Mouse (Mus musculus): ENCODE measurements around the gene Pum1. TPM values are rescaled to one million over a fixed set of nuclear protein-coding genes. Genes with fewer than 3 reads are reported as not detected.
"Not testable (repeated sequence)": the region's sequence is repeated elsewhere in the genome, so short reads cannot be mapped to it uniquely, and the experiment has no call there.

Pum1 gene
- total RNA-seq, 1 experiment from 2014 or later, result 84.8 TPM

DNA sequence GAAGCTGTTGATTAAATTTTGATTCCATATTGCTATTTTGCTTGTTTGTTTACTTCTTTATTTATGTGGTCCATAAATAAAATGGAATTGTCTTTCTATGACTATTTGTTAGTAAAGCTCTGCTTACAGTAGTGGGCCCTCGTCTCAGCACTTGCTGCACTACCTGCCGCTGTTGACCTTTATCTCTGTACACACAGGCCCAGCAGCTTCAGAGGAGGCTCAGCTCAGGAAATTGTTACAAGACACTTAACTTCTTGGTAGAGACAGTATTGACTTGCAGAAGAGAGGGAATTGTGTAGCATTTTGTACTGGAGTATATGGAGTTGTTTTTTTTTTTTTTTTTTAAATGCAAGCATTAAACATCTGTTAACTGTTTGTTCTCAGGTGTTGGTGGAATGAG, 5.4 kb downstream of the Pum1 start:
- DNase-seq, result no peak

- DNase-seq, result no peak
These were observed 5.9 kb downstream of the Pum1 start for GRCm38 (mm10) chr4:130668991-130669390.

DNA sequence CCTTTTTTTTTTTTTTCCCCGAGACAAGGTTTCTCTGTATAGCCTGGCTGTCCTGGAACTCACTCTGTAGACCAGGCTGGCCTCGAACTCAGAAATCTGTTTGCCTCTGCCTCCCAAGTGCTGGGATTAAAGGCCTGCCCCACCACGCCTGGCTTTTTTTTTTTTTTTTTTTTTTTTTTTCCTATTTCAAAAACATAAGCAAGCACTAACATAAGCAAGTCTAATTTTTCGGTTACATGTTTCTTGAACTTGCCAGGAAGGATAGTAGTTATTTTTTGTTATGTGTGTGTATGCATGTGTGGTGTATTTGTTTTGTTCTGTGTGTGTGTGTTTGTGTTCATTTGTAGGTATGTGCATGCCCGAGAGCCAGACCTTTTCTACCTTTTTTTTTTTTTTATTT, 6.9 kb downstream of the Pum1 start:
- DNase-seq, result not testable (repeated sequence)

- no peak for DNase-seq
These were observed 8.1 kb downstream of the Pum1 start for GRCm38 (mm10) chr4:130671079-130671845.

DNA sequence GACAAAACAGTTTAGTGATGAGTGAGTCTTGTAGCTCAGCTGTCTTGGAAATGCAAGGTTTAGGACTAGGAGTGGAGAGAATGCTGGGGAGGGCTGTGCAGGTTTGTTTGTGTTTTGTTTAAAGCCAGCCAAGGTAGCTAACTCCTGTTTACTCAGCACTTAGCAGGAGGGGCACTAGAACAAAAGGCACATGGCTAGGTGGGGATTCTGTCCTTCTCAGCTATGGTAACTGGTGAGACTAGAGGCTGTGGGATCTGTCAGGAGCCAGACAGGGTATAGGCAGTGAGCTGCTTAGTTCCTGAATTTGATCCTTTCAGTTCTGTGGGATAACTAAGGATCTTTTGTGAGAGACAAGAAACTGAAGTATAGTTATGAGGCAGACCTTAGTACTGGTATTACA, 9.0 kb downstream of the Pum1 start:
- DNase-seq, result no peak

DNA sequence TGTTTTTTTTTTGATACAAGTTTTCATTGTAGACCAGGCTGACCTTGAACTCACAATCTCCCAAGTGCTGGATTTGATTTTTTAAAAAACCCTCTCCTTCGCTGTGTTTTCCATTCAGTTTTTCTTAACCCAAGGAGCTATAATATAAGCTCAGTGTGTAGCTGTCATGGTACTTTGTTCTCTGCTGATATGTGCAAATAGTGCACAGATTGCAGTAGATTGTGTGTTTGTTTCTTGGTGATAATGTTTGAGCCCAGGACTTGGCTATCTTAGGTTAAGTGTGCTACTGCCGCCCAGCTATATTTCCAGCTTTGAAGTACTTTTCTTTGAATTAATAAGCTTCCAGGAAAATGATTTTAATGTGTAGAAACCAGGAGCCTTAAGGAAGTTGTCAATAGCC, 13.6 kb downstream of the Pum1 start:
- DNase-seq, result no peak

GRCm38 (mm10) chr4:130678149-130678548, 15.0 kb downstream of the Pum1 start:
- DNase-seq, result no peak

GRCm38 (mm10) chr4:130680676-130681075, 17.6 kb downstream of the Pum1 start:
- DNase-seq, result no peak

DNA sequence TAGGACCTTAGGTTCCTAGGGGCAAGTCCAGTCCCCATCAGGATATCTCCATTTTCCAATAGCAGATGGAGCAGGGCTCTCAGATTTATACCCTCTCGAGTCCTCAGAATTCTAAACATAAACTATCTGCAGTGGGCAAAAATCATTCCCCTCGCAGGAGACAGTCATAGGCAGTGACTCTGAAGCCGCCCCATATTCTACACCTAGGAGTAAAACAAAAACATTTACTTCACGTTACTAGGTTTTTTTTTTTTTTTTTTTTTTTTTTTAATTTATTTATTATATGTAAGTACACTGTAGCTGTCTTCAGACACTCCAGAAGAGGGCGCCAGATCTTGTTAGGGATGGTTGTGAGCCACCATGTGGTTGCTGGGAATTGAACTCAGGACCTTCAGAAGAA, 19.9 kb downstream of the Pum1 start:
- DNase-seq, result not testable (repeated sequence)

DNA sequence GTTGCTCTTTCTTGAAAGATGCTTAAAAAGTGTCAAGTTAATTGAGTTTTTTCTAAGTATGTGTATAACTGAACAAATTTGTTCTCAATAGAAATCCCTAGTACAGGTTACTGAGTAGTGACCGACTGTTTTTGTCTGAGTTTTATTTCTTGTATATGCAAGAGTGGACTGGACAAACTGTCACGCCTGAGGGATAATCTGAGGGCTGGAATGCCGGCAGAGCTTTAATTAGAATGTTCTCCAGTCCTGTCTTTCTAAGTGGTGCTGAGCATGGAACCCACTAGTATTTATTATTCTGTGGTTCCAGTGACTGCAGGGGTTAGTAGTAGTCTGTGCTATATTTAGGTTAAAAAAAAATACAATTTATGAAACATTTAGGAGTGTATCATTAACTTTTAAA, 30.8 kb downstream of the Pum1 start:
- DNase-seq, result no peak

DNA sequence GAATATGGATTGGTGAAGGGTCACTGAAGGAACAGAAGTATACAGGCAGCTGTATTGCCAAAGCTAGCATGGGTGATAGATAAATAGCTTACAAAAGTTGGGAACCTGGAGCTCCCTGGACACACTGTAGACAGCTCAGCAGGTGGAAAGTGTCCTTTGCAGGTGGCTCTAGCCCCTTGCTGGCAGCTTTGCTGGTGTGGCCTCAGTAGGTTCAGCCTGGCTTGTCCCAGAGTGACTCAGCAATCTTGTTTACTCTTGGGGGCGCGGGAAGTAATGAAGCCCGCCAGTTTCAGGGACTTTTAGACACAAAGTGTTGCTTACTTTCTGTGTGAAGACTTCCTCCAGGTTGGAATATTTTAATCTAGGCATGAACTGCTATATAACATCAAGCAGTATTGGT, 31.9 kb downstream of the Pum1 start:
- no peak for DNase-seq

DNA sequence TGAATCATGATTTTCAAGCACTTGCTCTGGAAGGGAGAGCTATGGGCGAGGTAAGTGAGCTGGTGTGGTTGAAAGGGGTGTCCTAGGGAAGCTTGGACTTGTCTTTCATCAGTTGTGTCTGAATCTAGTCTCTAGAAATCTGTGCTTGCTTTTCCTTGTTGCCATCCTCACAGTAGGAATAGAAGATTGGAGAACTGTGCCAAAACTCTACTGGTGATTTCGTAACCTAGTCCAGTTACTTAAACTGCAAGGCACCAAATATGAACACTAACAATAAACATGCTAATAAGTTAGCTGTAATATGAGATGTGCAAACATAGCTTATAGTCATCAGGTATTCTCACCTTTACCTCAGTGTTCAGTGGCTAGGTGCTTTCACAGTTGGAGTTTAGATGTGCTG, 37.9 kb downstream of the Pum1 start:
- no peak for DNase-seq

DNA sequence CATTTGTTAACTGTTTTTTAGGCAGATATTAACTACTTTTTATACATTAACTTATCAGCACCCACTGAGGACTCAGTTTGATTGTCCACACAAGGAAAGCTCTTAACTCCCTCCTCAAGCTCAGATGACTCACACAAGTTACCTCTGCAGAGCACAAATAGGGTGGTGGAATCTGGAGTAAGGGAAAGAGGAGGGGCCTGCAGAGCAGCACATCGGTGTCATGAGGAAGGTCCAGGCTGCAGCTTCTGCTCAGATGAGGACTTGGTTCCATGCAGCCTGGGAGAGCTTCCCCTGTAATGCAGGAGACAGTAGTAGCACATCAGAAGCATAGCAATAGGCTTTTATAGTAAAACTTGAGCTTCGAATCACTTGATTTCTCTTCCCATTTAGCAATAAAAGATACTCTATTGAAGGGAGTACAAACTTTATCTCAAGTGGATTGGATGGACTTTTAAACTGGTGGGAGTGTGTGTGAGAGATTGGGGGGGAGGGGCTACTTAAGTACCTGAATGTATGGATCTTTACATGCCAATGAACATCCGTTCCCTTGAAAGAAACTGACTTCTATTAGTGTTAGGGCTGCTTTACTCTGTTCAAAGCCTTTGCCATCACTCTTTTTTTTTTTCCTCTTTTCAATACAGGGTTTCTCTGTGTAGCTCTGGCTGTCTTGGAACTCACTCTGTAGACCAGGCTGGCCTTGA, 39.9 kb downstream of the Pum1 start:
- DNase-seq, result no peak

- DNase-seq, result no peak
These were observed 40.5 kb downstream of the Pum1 start for GRCm38 (mm10) chr4:130703601-130704000.

- DNase-seq, result no peak
These were observed 41.5 kb downstream of the Pum1 start for GRCm38 (mm10) chr4:130704615-130705014.

GRCm38 (mm10) chr4:130706215-130707000, 43.3 kb downstream of the Pum1 start:
- DNase-seq, result no peak

GRCm38 (mm10) chr4:130711353-130711848, 48.3 kb downstream of the Pum1 start:
- DNase-seq, result no peak

DNA sequence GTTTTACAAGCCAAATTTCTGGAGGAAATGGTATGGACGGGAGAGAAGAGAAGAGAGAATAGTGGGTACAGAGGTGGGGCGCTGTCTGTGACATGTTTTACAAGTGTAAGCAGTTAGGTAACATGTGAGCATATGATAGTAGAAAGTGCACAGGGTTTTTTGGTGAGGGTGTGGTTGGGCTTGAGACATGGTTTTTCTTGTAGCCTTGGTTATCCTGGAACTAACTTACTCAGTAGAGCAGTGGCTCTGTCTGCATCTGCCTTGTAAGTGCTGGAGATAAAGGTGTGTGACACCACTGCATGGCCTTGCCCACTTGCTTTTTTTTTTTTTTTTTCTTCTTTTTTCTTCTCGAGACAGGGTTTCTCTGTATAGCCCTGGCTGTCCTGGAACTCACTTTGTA, 49.2 kb downstream of the Pum1 start:
- no peak for DNase-seq

- DNase-seq, result no peak
These were observed 50.3 kb downstream of the Pum1 start for GRCm38 (mm10) chr4:130713430-130713829.

DNA sequence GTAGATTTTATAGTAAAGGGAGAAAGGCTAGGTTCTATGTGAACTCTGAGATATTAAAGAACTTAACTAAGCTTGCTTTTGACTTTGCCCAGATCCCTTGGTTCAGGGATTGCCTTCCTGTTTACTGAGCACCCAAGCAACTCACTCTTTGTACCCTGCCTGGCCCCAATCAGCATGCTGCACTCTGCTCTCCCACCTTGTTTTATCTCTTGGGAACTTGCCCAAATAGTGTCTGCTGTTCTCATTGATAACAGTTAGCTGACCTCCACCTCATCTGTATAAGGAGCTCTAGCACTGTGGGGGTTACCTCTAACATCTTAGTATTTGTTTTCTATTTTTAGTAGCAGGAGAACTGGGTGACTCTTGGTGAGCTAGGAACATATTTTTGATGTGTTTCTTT, 52.0 kb downstream of the Pum1 start:
- DNase-seq, result no peak

DNA sequence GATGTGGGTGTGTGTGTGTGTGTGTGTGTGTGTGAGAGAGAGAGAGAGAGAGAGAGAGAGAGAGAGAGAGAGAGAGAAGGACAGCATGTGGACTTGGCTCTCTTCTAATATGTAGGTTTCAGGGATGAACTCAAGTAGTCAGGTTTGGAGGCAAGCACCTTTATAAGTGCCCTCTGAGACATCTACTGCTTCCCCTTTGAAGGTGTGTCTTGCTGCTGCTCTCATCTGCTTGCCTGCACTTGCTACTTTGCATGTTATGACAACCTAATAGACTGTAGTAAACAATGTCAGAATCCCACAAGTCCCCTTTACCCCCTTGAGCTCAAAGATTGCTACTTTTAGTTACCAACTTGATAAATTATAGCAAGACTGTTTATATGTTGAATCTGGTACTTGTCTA, 52.5 kb downstream of the Pum1 start:
- DNase-seq, result no peak

- DNase-seq, result no peak
These were observed 56.2 kb downstream of the Pum1 start for GRCm38 (mm10) chr4:130719348-130719747.

- no peak for DNase-seq
These were observed 59.5 kb downstream of the Pum1 start for GRCm38 (mm10) chr4:130722607-130723006.

All from adrenal gland, postnatal 14 days (tissue).